Mouse (Mus musculus): ENCODE results near the gene Arl15.

- no peak for TF ChIP-seq CTCF (IDR thresholded peaks at IDR 0.05; ENCODE audit: control insufficient read depth, insufficient read depth, low read length)
- no peak for TF ChIP-seq POLR2A (IDR thresholded peaks at IDR 0.05; ENCODE audit: borderline replicate concordance, control insufficient read depth, low read depth, low read length)
These were observed 122.5 kb downstream of the Arl15 start for GRCm38 (mm10) chr13:113916761-113917160.

All from bone marrow, adult 2 months (tissue).